Mouse (Mus musculus) heart, postnatal 0 days (tissue): ENCODE data around the gene Cfap77. TPM values are rescaled to one million over a fixed set of nuclear protein-coding genes. Genes with fewer than 3 reads are reported as not detected.
A peak's percentile ranks its signal among the peaks of the same experiment; 100 is the strongest.

ENCODE experiments used
- ATAC-seq: fragments of 200-750 bp; cut with Nextera tagmentation; 2 replicates; pipeline ENCODE4 v1.8.0; 2017; ENCODE audit warnings: low read depth, moderate number of reproducible peaks, moderate library complexity; ENCODE audit not compliant: insufficient read depth
- DNase-seq: peaks from one replicate; pipeline ENCODE4 v3.0.0-alpha.2; 2016; ENCODE audit warnings: low spot score
- H3K27ac ChIP-seq: fragments of 300-500 bp; sonication (generic); 2 replicates; pipeline ENCODE4 v1.5.1; 2014; ENCODE audit warnings: low read depth, mild to moderate bottlenecking
- H3K27me3 ChIP-seq: fragments of 300-500 bp; sonication (generic); 2 replicates; pipeline ENCODE4 v1.6.1; 2014; ENCODE audit warnings: low read length, mixed read lengths; ENCODE audit not compliant: control insufficient read depth, insufficient read depth
- H3K36me3 ChIP-seq: fragments of 300-500 bp; sonication (generic); replicated peaks from 2 replicates; pipeline ENCODE4 v1.6.1; 2014; ENCODE audit warnings: low read length, mixed read lengths; ENCODE audit not compliant: control insufficient read depth, insufficient read depth
- H3K4me1 ChIP-seq: fragments of 300-500 bp; sonication (generic); 2 replicates; pipeline ENCODE4 v1.6.1; 2014; ENCODE audit warnings: antibody characterized with exemption; ENCODE audit not compliant: control insufficient read depth, insufficient read depth
- H3K4me2 ChIP-seq: fragments of 300-500 bp; sonication (generic); 2 replicates; pipeline ENCODE4 v1.6.1; 2014; ENCODE audit warnings: low read depth, mild to moderate bottlenecking, low read length, moderate library complexity
- H3K4me3 ChIP-seq: fragments of 300-500 bp; sonication (generic); 2 replicates; pipeline ENCODE4 v1.5.1; 2014; ENCODE audit warnings: low read depth, low read length
- H3K9ac ChIP-seq: fragments of 300-500 bp; sonication (generic); replicated peaks from 2 replicates; pipeline ENCODE4 v1.6.1; 2014; ENCODE audit warnings: low read depth, low read length, mixed read lengths
- H3K9me3 ChIP-seq: fragments of 300-500 bp; sonication (generic); replicated peaks from 2 replicates; pipeline ENCODE4 v1.6.1; 2016; ENCODE audit warnings: low read length; ENCODE audit not compliant: control insufficient read depth
- CTCF ChIP-seq: IDR thresholded peaks from 2 replicates; pipeline ENCODE4 v1.5.1; 2016; ENCODE audit warnings: antibody characterized with exemption, control low read depth, low read depth
- EP300 ChIP-seq: IDR thresholded peaks from 2 replicates; pipeline ENCODE4 v1.6.1; 2016; ENCODE audit warnings: antibody characterized with exemption, low read depth
- WGBS: fragments of 180-500 bp; shearing (Covaris S2); extraction: QIAGEN DNeasy Blood & Tissue Kit; methylation state at CpG from one replicate; pipeline ENCODE4 v1.1.7; 2014; 5-methylcytosine and 5-hydroxymethylcytosine counted together
- polyA plus RNA-seq: library from polyadenylated mRNA; unstranded; fragments of >200 nt; fragmentation: Nextera tagmentation; extraction: Ambion mirVana; gene quantifications from 2 replicates; pipeline ENCODE4 v1.2.1, GENCODE M21; 2015
- total RNA-seq: library from RNA; depleted of rRNA; stranded (reverse); fragments of >200 nt; gene quantifications from 2 replicates; pipeline ENCODE4 v1.2.3, GENCODE M21; 2014; ENCODE audit warnings: low replicate concordance

The Cfap77 gene
- total and polyA plus RNA-seq, 2 experiments from 2014 or later, result 0.11 TPM; not detected in 1

DNA sequence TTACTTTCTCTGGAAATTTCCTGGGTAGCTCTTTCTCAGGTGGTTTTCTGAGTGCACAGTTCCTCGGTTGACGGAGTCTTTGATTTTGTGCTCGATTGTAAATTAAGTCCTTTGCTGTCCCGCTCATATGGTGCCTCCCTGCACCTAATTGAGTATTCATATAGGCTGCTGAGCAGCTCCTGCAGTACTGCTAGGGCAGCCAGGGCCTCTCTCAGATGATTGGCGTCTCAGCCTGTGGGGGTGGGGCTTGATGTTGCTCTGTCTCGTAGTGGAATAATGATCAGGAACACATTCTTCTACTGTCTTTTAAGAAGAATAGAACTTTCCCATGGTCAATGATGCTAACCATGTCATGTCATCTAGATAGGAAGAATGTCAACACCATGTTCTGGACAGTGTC is 109.5 kb downstream of the Cfap77 start:
- H3K36me3 ChIP-seq, result no peaks in the 10 kb centered on the region
- no peak overlapping the region for H3K9ac ChIP-seq
- H3K27me3 ChIP-seq, result 0 out of 2 replicates have a peak, but pooled peaks cover 3% of the 10 kb centered on the region
- TF ChIP-seq EP300 (no peak), CTCF (no peak)
- no peaks in the 10 kb centered on the region for H3K4me1 ChIP-seq
- H3K9me3 ChIP-seq, result no peaks in the 10 kb centered on the region
- ATAC-seq (no peak), DNase-seq (no peak)
- H3K4me2 ChIP-seq, result no peak overlapping the region
- 68% methylated on average over 6 of the region's 6 CpGs for WGBS
- H3K27ac ChIP-seq, result no peak overlapping the region
- no peak overlapping the region for H3K4me3 ChIP-seq

DNA sequence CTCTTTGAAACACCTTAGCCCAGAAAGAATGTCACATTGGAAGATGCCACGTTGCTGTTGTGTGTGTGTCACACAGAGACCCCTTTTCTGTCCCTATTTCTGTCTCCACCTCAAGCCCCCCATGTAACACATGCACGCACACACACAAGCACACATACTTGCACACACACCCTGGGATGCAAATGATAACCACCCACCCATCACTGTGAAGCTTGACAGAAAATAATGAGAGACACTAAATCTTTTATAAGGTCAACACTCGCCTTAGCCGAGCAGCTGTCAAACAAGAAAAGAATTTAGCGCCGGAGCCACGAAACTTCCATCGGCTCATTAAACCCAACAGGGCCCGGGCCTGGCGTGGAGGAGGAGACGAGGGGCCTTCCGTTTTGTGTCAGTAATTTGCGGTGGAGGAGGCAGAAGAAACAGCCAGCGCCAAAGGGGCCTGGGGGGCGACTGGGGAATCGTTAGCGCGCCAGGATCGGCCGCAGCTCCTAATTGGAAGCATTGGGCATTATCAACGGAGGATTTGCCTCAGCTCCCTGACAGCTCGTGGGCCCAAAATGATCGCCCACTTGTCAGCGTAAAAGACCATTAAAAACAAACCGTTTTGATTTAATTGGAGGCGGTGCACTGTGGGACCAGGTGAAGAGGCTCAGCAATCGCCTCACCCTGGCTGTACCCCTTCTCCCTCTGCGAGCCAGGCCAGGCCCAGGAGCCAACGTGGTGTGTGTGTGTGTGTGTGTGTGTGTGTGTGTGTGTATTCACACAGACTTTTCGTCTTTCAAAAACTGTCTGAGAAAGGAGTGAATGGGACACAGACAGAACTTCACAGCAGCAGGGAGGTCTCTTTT is 111.0 kb downstream of the Cfap77 start:
- Histone ChIP-seq H3K9me3 (no peaks in the 10 kb centered on the region), H3K4me3 (no peak overlapping the region), H3K27me3 (0 out of 2 replicates have a peak, but pooled peaks cover 5% of the 10 kb centered on the region), H3K4me1 (no peaks in the 10 kb centered on the region), H3K36me3 (no peaks in the 10 kb centered on the region), H3K4me2 (no peak overlapping the region), H3K27ac (no peak overlapping the region), H3K9ac (no peak overlapping the region)
- 56% methylated on average over 30 of the region's 30 CpGs for WGBS
- ATAC-seq (no peak), DNase-seq (no peak)
- TF ChIP-seq EP300, result no peak
- TF ChIP-seq CTCF, result no peak

DNA sequence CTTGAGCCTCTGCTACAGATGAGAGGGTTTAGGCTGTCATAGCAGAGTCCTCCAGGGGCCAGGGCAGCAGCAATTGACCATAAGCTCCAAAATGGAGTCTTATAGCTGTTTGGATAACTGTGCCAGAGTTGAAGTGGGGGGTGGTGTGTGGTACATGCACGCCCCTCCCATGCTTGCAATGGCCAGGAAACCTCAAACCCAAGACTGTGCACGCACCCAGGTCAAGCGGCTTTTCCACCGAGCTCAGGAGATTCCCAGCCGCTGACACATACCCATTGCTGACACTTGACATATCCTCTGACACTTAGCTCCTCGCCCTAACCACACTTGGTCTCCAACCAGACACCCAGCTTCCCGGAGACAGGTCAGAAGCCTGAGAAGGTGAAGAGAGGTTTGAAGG is 115.9 kb downstream of the Cfap77 start:
- ATAC-seq (no peak), DNase-seq (no peak)
- Histone ChIP-seq H3K9me3 (no peaks in the 10 kb centered on the region), H3K27me3 (0 out of 2 replicates have a peak, but pooled peaks cover 4% of the 10 kb centered on the region), H3K4me1 (no peaks in the 10 kb centered on the region), H3K27ac (no peak overlapping the region), H3K4me3 (no peak overlapping the region), H3K9ac (no peak overlapping the region), H3K4me2 (no peak overlapping the region), H3K36me3 (no peaks in the 10 kb centered on the region)
- WGBS, result 43% methylated on average over 7 of the region's 7 CpGs
- no peak for TF ChIP-seq CTCF
- no peak for TF ChIP-seq EP300

DNA sequence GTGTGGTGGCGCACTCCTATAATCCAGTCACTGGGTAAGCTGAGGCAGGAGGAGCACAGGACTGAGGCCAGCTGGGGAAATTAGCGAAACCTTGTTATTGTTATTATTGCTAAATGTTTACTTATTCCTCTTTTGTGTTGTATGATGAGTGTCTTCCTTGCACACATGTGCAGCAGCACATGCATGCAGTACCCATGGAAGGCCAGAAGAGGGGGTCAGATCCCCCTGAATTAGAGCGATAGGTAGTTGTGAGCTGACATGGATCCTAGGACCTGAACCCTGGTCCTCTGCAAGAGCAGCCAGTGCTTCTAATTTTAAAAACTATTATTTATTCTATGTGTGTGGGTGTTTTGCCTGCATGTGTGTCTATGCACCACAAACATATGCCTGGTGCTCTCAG is 124.3 kb downstream of the Cfap77 start:
- Histone ChIP-seq H3K9me3 (no peaks in the 10 kb centered on the region), H3K9ac (no peak overlapping the region), H3K27ac (no peak overlapping the region), H3K4me3 (no peak overlapping the region), H3K4me2 (no peak overlapping the region), H3K36me3 (no peaks in the 10 kb centered on the region), H3K27me3 (0 out of 2 replicates have a peak, but pooled peaks cover 3% of the 10 kb centered on the region), H3K4me1 (no peaks in the 10 kb centered on the region)
- DNase-seq, result no peak
- ATAC-seq, result no peak
- WGBS, result 87% methylated on average over 3 of the region's 3 CpGs
- TF ChIP-seq CTCF, result 0 out of 2 replicates have a peak, but pooled peaks have one; percentile 14
- no peak for TF ChIP-seq EP300

DNA sequence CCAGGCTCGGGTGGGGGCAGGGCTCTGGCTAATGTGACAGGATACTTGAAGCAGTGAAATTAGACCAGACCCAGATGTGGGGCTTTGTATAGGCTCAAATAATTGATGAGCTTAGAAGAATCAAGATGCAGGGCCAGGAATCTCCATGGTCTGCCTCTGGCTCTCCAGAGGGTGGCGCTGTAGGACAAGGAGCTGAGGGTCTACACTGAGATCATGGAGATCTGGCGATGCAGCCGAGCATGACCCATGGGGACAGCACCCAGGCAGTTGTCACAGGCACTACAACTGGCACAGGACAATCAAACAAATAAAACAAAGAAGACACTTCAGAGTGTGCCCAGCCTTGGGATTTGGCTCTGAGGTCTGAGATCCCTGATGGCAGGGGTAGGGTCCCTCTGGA is 131.0 kb downstream of the Cfap77 start:
- DNase-seq (no peak), ATAC-seq (peak; percentile 44)
- no peak overlapping the region for H3K27ac ChIP-seq
- no peaks in the 10 kb centered on the region for H3K9me3 ChIP-seq
- H3K4me2 ChIP-seq, result no peak overlapping the region
- H3K4me1 ChIP-seq, result no peaks in the 10 kb centered on the region
- no peak overlapping the region for H3K4me3 ChIP-seq
- H3K36me3 ChIP-seq, result no peaks in the 10 kb centered on the region
- peaks cover 54% of the 10 kb centered on the region for H3K27me3 ChIP-seq
- H3K9ac ChIP-seq, result no peak overlapping the region
- TF ChIP-seq EP300, result no peak
- peak; percentile 89 for TF ChIP-seq CTCF
- 0% methylated on average over 4 of the region's 4 CpGs for WGBS

DNA sequence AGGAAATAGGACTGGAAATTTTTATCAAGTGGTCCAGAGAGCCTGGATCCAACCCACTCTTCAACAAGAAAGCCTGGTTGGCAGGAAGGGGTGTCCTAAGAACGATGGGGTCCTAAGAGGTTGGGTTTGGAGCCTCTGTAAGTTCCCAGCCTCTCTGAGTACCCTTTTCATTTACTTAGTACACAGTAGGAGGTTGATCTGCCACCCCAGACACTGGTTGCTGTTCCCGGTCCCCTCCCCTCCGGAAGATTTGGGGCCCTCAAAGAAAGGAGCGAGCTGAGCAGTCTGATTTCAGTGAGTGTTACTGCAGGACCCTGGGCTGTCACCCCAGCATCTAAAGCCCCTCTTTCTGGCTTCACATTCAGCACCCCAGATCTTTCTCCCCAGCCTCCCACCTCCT is 135.9 kb downstream of the Cfap77 start:
- no peaks in the 10 kb centered on the region for H3K9me3 ChIP-seq
- WGBS, result 0% methylated on average over 4 of the region's 4 CpGs
- DNase-seq (no peak), ATAC-seq (no peak)
- H3K4me3 ChIP-seq, result no peak overlapping the region
- no peak overlapping the region for H3K9ac ChIP-seq
- peaks cover 96% of the 10 kb centered on the region for H3K27me3 ChIP-seq
- TF ChIP-seq CTCF (no peak), EP300 (no peak)
- no peaks in the 10 kb centered on the region for H3K36me3 ChIP-seq
- H3K4me1 ChIP-seq, result no peaks in the 10 kb centered on the region
- no peak overlapping the region for H3K27ac ChIP-seq
- no peak overlapping the region for H3K4me2 ChIP-seq
